Mouse (Mus musculus) liver, embryonic 14.5 days (tissue): ENCODE data around the gene Fars2. TPM values are rescaled to one million over a fixed set of nuclear protein-coding genes. Genes with fewer than 3 reads are reported as not detected.

Source experiments
- ATAC-seq: fragments of 200-750 bp; cut with Nextera tagmentation; 2 replicates; pipeline ENCODE4 v1.8.0; 2017; ENCODE audit warnings: moderate number of reproducible peaks, mild to moderate bottlenecking, moderate library complexity; ENCODE audit not compliant: insufficient read depth
- DNase-seq, 3 experiments: peaks; one replicate each; pipeline ENCODE4 v3.0.0-alpha.2; 2012 to 2013; ENCODE audit warnings: low read depth in 3 of 3, low spot score in 3 of 3
- H3K27ac ChIP-seq: fragments of 300-500 bp; sonication (generic); 2 replicates; pipeline ENCODE4 v1.5.1; 2014; ENCODE audit warnings: moderate library complexity, mild to moderate bottlenecking, control low read depth, inconsistent platforms
- H3K27me3 ChIP-seq: fragments of 300-500 bp; sonication (generic); 2 replicates; pipeline ENCODE4 v1.6.1; 2014; ENCODE audit warnings: mild to moderate bottlenecking, low read length, moderate library complexity; ENCODE audit not compliant: control insufficient read depth, insufficient read depth
- H3K36me3 ChIP-seq: fragments of 300-500 bp; sonication (generic); replicated peaks from 2 replicates; pipeline ENCODE4 v1.6.1; 2014; ENCODE audit warnings: low read depth; ENCODE audit not compliant: control insufficient read depth, insufficient read depth
- H3K4me1 ChIP-seq, 2 experiments: fragments of 200-500 bp in 1 of 2; fragments of 300-500 bp in 1 of 2; sonication (generic) in 1 of 2; replicated peaks; 2 replicates each; pipeline ENCODE4 v1.6.1; 2012 to 2014; ENCODE audit warnings: antibody characterized with exemption in 1 of 2, inconsistent platforms in 1 of 2, low read length in 1 of 2; ENCODE audit not compliant: control insufficient read depth in 2 of 2, insufficient read depth in 2 of 2
- H3K4me2 ChIP-seq: fragments of 300-500 bp; sonication (generic); 2 replicates; pipeline ENCODE4 v1.6.1; 2014; ENCODE audit warnings: low read depth, mild to moderate bottlenecking, control low read depth, moderate library complexity
- H3K4me3 ChIP-seq, 2 experiments: fragments of 200-500 bp in 1 of 2; fragments of 300-500 bp in 1 of 2; sonication (generic) in 1 of 2; 2 replicates each; pipeline ENCODE4 v1.5.1; 2012 to 2014; ENCODE audit warnings: low read depth in 2 of 2, low read length in 2 of 2, mild to moderate bottlenecking in 2 of 2, control low read depth in 1 of 2, inconsistent platforms in 1 of 2, moderate library complexity in 1 of 2; ENCODE audit not compliant: insufficient read depth in 1 of 2
- H3K9ac ChIP-seq: fragments of 300-500 bp; sonication (generic); replicated peaks from 2 replicates; pipeline ENCODE4 v1.6.1; 2014; ENCODE audit warnings: mild to moderate bottlenecking, control low read depth, moderate library complexity
- H3K9me3 ChIP-seq: fragments of 300-500 bp; sonication (generic); 2 replicates; pipeline ENCODE4 v1.6.1; 2016; ENCODE audit warnings: low read length, mixed read lengths; ENCODE audit not compliant: control insufficient read depth
- CTCF ChIP-seq: IDR thresholded peaks from 2 replicates; pipeline ENCODE4 v1.5.1; 2016; ENCODE audit warnings: antibody characterized with exemption, low read depth, control low read depth
- EP300 ChIP-seq: IDR thresholded peaks from 2 replicates; pipeline ENCODE4 v1.6.1; 2016; ENCODE audit warnings: antibody characterized with exemption, low read depth
- WGBS: fragments of 180-500 bp; shearing (Covaris S2); extraction: QIAGEN DNeasy Blood & Tissue Kit; methylation state at CpG from one replicate; pipeline ENCODE4 v1.1.7; 2014; ENCODE audit not compliant: insufficient replicate concordance; 5-methylcytosine and 5-hydroxymethylcytosine counted together
- polyA plus RNA-seq, 2 experiments: library from polyadenylated mRNA; depleted of rRNA in 1 of 2; stranded (reverse) in 1 of 2; unstranded in 1 of 2; fragments of >200 nt; fragmentation: Nextera tagmentation in 1 of 2; extraction: Ambion mirVana in 1 of 2; gene quantifications; 2 replicates each; pipeline versions ENCODE4 v1.2.1 to v1.2.3; 2012 to 2014

Fars2 gene
- polyA plus RNA-seq, 2 experiments, result 18.8 to 23.0 TPM

DNA sequence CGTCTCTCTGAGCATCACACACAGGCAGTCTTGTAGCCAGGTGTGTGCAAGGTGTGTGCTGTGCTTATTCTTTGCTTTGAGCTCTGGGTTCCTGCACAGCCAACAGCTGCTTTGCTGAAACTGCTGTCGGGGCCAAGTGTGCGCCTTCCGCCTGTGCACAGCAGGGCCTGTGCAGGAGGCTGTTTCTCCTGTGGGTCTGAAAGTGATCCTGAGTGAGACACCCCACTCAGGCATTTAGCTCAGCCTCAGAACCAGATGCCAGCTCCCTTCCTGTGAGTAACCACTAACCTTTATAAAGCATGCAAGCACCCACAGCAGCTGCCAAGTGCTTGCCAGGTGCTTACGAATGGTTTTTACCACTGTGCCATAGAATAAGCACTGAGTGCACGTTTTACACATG, 249.1 kb downstream of the Fars2 start:
- no peak for DNase-seq
- H3K4me3 ChIP-seq, result no peak overlapping the region
- ATAC-seq, result no peak
- no peaks in the 10 kb centered on the region for H3K36me3 ChIP-seq
- H3K9me3 ChIP-seq, result no peaks in the 10 kb centered on the region
- H3K27ac ChIP-seq, result no peak overlapping the region
- no peaks in the 10 kb centered on the region for H3K4me1 ChIP-seq
- no peak overlapping the region for H3K4me2 ChIP-seq
- WGBS, result 75% methylated on average over 6 of the region's 6 CpGs
- no peaks in the 10 kb centered on the region for H3K27me3 ChIP-seq
- TF ChIP-seq EP300 (no peak), CTCF (no peak)
- no peak overlapping the region for H3K9ac ChIP-seq

DNA sequence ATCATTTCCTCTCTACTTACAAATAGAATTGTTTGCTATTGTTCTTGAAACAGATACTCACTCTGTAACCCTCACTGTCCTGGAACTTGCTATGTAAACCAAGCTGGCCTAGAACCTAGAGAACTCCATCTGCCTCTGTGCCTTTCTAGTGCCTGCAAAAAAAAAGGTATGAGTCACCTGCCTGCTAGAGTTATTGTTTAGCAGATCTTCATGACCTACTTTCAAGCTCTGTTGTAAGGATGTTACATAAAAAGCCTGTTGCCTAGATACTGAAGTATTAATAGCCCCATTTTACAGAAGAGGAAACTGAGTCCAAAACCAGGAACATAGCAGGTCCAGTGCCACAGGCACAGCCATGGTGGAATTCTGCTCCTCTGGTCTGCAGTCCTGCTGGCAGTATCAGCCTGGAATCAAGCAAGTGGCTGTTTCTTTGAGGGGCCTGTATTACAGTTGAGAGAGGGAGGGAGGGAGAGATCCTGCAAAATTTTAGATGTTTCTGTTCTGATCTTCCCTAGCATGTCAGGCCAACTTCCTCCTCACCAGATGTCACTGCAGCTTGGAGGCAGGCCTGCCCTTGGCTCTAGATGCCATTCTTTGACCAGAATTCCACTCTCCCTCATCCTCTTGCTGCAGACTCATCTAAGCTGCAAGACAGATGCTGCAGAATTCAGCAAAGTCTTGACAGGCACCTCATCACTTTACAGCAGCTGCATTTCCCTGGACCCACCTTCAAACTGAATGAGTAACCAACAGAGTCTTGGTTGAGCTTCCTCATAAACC, 250.7 kb downstream of the Fars2 start:
- Histone ChIP-seq H3K9ac (no peak overlapping the region), H3K4me3 (no peak overlapping the region), H3K4me2 (no peak overlapping the region), H3K27me3 (no peaks in the 10 kb centered on the region), H3K27ac (no peak overlapping the region), H3K4me1 (no peaks in the 10 kb centered on the region), H3K9me3 (no peaks in the 10 kb centered on the region), H3K36me3 (no peaks in the 10 kb centered on the region)
- no peak for ATAC-seq
- TF ChIP-seq EP300 (no peak), CTCF (no peak)
- DNase-seq, result no peak

- Histone ChIP-seq H3K4me3 (no peak overlapping the region), H3K4me1 (no peaks in the 10 kb centered on the region), H3K4me2 (no peak overlapping the region), H3K9me3 (no peaks in the 10 kb centered on the region), H3K27ac (no peak overlapping the region), H3K27me3 (no peaks in the 10 kb centered on the region), H3K36me3 (no peaks in the 10 kb centered on the region), H3K9ac (no peak overlapping the region)
- ATAC-seq (no peak), DNase-seq (no peak)
- 61% methylated on average over 3 of the region's 3 CpGs for WGBS
- TF ChIP-seq EP300 (no peak), CTCF (no peak)
Measured at GRCm38 (mm10) chr13:36368799-36369198, 251.6 kb downstream of the Fars2 start.

GRCm38 (mm10) chr13:36369400-36369799, 252.2 kb downstream of the Fars2 start:
- Histone ChIP-seq H3K9me3 (no peaks in the 10 kb centered on the region), H3K27ac (no peak overlapping the region), H3K4me3 (no peak overlapping the region), H3K36me3 (no peaks in the 10 kb centered on the region), H3K27me3 (no peaks in the 10 kb centered on the region), H3K9ac (no peak overlapping the region), H3K4me1 (no peaks in the 10 kb centered on the region), H3K4me2 (no peak overlapping the region)
- WGBS, result 67% methylated on average over 11 of the region's 11 CpGs
- no peak for DNase-seq
- ATAC-seq, result no peak
- TF ChIP-seq CTCF, result no peak
- no peak for TF ChIP-seq EP300

DNA sequence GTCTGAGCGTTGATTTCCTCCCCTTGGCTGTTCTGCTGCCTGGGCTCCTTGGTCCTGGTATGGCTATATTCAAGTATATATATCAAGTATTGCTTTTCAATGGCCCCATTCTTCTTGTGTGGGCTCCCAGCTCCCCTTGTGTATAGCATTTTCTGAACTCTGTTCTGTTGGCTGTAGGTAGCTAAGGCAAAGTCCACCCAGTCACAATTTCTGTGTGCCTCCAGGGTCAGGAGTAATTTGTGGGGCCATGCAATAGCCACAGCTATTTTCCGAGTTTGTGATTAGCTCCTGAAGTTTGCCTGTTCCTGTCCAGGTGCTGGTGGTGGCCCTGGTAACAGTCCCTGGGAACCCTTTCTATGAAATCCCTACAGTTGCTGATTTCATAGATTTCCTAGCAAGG, 266.0 kb downstream of the Fars2 start:
- no peak for DNase-seq
- no peak overlapping the region for H3K9ac ChIP-seq
- no peaks in the 10 kb centered on the region for H3K36me3 ChIP-seq
- H3K4me1 ChIP-seq, result 0 out of 4 replicates have a peak, but pooled peaks cover 0 to 4% of the 10 kb centered on the region in 2 experiments
- TF ChIP-seq EP300 (no peak), CTCF (no peak)
- H3K27ac ChIP-seq, result no peak overlapping the region
- no peak for ATAC-seq
- no peak overlapping the region for H3K4me3 ChIP-seq
- no peaks in the 10 kb centered on the region for H3K9me3 ChIP-seq
- 60% methylated on average over 2 of the region's 2 CpGs for WGBS
- no peak overlapping the region for H3K4me2 ChIP-seq
- H3K27me3 ChIP-seq, result no peaks in the 10 kb centered on the region
